Mouse (Mus musculus) spleen, adult 2 months (tissue): ENCODE measurements at regions not wholly inside any gene's neighbourhood (a gene's known extent, or its start where the extent isn't known, plus 50 kb on each side); places are given as distances from the start of the nearest gene placed in this dataset.

Experiments used
- CTCF ChIP-seq: fragments of 200-500 bp; IDR thresholded peaks from 2 replicates; pipeline ENCODE4 v1.5.1; 2011; ENCODE audit warnings: mild to moderate bottlenecking, inconsistent platforms; ENCODE audit not compliant: insufficient read depth, insufficient read length, insufficient replicate concordance; ENCODE audit errors: extremely low read depth
- POLR2A ChIP-seq: fragments of 200-500 bp; IDR thresholded peaks from 2 replicates; pipeline ENCODE4 v1.6.1; 2011; ENCODE audit warnings: low read depth, low read length, inconsistent platforms

DNA sequence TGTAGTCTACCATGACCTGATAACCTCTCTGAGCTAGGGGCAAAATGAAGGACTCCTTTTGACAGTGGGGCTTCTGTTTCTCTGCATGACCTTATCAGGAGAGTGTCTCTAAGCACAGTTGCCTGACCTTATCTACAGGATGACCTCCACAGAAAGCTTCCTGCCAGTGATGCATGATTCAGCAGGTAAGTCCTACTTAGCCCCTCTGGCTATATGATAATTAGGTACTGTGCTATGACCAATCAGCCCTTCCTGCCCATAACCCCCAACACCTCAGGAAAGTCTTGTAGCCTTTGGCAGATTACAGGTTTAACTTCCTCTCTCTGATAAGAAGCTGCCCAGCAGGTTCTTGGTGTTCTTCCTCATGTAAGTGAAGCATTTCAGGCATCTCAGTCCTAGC, 89.7 kb downstream of the Gm9733 start:
- TF ChIP-seq CTCF (no peak), POLR2A (no peak)
